Mouse (Mus musculus): ENCODE measurements around the gene Plau.

The Plau gene

DNA sequence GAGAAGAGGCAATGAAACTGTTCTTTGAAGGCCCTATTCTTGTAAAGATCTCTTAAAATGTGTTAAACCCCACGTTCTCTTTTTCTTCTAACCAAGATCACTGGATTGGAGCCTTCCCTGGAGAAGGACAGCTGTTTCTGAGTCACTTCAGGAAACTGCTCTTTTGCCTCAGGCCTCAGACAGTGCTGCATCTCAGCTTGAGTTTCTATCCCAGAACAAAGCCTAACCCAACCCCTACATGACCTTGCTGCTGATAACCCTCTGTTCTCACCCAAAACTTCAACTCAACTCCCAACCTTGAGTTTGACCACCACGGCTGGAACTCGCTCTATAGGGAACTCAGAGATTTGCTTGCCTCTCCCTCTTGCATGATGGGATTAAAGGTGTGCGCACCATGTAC lies 27.1 kb upstream of the Plau start:
- DNase-seq, result no peak

DNA sequence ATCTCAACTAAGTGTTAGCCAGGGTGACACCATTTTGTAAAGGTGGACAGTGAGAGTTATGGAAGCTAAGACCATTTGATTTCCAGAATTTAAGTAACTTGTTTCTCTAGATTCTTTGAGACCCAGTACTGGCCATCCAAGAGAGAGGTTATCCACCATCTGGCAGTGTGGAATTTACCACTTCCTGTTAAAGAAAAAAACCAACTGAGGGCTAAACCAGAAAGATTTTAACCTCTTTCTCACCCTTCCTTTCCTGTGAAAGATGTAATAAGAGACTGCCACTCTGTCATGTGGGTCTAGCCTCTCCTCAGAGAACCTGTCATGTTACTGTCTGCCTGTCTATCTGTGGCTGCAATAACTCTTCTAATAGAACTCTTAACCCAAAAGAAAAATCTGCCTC lies 26.6 kb upstream of the Plau start:
- DNase-seq, result no peak

DNA sequence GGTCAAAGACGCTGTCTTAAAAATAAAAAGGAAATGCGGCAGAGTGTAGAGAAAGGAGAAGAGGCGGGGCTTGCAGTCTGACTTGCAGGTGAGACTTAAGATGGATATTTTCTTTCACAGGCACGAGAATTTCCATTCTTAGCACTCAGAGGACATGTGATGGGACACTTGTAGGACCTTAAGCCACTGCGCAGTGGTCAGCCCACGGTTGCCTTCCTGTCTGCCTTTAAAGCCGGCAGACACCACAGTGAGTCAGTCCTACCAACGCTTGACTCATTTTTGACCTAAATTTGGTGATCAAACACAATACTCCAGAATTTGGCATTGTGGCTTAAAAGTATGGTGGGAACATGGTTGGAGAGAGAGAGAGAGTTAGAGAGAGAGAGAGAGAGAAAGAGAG lies 25.2 kb upstream of the Plau start:
- no peak for DNase-seq

DNA sequence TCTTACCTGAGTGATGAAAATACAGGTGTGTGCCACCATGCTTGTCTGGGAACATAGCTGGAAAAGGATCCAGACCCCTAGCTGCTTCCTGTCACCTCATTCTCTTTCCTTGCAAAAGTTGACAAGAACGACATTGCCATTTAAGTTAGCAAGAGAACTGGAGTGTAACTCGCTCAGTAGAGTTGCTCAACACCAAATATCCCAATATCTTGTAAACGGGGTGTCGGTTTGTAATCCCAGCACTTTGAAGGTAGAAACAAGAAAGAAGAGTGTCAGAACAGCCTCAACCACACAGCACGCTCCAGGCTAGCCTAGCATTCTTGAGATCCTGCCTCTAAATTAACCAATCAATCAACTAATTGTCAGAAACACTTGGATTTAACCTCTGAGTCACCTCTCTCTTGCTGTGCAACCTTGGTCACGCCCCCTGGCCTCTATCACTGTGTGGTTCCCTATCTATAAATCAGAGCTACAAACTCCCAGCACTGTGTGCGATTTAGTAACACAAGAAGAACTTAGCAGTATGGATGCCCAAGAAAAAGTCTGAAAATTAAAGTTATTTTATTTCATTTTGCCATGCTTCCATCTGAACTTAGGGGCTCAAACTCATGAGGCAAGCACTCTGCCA lies 24.6 kb upstream of the Plau start:
- DNase-seq, result no peak

DNA sequence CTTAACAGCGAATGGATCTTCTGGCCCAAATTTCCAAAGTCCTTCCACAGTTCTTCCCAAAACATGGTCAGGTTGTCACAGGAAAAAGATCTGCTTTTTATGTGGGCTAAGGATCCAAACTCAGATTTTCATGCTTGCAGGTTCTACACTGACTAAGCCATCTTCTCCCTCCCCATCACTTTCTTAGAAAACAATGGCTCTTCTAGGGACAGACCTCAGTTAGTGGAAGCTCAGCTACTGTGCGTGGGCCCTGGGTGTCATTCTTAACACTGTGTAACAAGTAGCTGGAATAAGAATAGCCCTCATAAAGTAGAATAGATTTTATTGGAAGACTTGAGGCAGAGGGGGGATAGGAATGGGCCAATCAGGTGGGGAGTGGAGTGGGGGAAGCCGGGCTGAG lies 21.0 kb upstream of the Plau start:
- no peak for DNase-seq

DNA sequence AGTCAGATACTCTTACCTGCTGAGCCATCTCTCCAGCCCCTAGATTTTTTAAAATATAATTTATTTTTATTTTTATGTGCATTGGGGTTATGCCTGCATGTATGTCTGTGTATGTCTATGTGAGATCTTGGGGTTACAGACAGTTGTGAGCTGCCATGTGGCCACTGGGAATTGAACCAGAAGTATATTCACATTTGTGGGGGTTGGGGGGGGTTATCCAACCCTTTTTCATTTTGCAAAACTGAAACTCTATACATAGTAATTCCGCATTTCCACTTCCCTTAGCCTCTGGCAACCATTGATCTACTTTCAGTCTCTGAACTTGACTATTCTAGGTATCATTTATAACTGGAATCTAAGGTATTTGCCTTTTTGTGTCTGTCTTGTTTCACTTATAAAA lies 11.9 kb upstream of the Plau start:
- DNase-seq, result no peak

DNA sequence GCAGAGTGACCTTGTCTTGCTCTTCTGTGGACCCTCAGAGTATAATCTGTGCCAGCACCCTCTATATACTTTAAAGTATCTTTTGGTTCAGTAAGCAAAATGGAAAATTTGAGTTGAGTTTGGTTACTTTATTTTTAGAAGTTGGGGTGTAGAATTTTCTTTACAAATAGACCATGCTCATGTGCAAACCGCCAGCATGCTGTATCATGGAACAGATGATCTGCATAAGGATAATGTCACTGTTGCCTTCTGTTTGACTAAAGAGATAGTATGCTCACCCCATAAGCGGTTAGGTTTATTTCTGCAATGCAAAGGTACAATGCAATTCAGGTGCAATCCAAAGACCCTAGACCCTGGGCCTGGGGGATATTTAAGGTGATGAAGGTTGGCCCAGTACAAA lies 10.9 kb upstream of the Plau start:
- no peak for DNase-seq

DNA sequence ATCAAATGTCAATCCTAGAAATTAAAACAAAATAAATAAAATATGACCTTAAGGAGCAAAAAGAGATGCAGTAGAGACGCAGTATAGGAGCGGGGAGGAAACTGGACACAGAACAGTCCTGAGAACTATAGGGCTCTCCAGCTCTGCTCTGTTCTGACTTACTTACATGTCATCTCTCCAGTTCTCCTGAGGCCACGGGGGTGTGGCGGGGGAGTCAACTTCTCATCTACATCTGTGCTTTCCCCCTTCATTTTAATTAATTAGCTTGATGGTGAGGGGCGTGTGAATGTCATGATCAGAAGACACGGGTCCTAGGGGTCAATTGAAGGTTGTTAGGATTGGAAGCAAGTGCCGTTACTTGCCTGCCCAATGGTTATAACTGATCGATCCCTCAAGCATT lies 9.4 kb upstream of the Plau start:
- no peak for DNase-seq

DNA sequence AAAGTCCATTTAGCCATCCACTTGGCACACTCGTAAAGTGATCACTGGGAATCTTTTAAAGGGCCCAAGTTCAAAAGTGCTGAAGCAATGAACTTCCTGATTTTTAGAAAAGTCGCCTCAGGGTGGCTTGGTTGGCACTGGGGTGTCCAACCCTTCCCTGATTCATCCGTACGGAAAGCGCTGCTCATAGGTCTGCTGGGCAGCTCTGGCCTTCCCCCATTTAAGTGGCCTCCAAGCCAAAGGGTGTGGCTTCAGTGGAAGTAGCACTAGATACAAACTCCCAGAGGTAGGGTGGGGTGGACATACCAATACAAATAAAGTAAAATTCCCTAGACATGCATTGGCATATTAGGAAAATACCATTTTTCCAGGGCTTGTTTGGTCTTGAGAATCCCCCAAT lies 9.0 kb upstream of the Plau start:
- no peak for DNase-seq

DNA sequence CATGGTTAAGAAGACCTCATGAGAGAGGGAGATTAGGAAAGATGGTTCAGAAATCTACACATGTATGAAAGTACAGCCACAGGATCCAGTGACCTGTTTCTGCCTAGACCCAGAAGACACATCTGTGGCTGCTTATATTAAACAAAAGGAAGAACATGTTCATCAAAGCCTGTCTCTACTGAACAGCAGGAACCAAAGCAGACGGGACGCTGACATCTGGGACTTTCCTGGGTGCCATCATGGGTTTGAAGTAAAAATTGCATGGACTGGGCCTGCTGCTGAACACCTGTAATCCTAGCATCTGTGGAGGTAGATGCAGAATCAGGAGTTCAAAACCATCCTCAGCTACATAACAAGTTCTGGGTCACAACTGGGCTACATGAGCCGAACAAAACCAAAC lies 7.9 kb upstream of the Plau start:
- DNase-seq, result no peak

DNA sequence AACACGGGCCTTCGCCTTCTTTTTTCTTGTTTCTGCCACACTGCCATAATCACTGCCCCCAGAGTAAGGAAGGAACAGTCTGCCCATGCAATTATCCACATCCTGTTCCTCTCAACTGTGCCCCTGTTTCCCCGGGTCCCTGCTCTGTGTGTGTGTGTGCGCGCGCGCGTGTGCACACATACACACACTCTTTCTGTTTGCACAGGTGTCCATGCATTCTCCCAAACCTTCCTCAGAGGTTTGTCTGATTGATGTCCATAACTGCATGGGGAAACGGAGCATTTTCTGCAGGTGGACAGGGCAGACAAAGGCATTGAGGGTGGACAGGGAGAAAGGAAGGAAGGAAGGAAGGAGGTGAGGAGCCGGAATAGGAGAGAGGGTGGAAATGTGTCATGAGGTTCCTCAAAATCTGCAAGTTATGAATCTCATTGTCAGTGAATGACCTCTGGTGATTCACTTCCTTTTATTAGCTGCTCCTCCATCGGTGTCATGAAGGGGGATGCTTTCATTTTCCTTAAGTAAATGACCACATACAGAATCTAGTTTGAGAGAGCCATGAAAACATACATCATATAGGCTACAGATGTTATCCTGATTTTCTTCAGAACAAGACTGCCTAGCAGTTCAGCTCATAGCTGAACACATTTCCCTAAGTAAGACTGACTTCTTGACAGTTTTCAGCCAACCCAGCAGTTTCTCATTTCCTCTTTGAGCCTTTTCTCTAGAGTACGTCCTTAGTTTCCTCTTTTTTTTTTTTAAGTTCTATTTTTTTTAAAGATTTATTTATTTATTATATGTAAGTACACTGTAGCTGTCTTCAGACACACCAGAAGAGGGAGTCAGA lies 6.7 kb upstream of the Plau start:
- DNase-seq, result no peak

DNA sequence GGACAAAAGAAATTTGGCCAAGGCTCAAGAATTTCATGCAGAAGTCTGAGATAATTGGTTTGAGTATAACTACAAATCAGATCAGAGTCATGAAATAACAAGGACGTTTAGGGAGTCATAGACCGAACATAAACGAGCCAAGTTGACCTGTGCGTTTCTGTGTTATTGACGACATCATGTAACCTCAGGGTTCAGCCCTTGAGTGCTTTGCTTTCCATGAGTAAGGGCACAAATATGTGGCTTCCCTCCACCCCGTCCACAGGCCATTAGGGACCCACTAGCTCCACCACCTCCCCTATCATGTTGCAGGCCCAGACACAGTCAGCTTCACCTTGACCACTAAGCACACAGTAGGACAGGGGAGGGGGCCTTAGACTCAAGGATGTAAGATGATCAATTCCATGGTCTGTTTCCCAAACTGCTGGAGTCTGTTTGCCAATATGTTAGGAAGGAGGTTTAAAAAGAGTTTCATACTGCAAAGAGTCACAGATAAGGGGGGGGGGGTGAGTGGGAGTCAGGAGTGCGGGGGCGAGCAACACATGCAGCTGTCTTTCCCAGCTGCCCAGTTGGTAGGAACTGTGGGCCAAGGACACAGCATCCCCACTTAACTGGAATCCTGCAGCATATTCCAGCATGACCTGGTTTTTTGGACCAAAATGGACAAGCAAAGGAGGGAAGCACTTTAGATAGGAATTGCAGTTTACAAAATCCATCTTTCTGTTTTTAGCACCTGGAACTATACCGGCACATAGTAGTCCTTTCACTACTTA lies 5.1 kb upstream of the Plau start:
- DNase-seq, result no peak

DNA sequence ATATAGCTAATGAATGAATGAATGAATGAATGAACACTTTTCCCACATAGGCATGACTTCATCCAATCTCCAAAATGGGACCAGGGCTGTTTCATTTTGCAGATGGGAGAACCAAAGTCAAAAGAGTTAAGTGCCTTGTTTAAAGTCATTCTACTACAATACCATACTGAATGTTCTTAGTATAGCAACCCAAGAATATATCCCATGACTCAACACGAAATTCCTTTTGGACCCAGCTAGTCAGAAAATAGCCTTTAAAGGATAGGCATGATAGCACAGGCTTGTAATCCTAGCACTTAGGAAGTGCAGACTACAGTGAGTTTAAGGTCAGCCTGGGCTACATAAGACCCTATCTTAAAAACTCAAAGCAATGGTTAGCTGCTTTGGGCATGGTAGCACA lies 4.5 kb upstream of the Plau start:
- no peak for DNase-seq

DNA sequence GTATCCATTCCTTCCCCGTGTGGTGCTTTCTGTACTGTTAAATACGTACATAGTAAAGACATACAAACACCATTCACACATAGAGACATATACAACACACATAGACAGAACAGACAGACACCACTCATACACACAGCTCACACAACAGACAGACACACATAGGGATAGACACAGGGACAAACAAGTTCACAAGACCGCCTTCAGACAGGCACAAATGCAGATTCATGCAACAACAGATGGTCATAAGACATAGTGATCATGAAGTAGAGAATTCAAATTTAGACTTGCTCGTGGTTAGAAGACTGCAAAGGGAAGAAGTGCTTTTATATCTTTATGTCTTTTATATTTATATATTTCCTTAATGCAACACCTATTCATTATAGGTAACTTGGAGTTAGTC lies 2.9 kb upstream of the Plau start:
- no peak for DNase-seq

DNA sequence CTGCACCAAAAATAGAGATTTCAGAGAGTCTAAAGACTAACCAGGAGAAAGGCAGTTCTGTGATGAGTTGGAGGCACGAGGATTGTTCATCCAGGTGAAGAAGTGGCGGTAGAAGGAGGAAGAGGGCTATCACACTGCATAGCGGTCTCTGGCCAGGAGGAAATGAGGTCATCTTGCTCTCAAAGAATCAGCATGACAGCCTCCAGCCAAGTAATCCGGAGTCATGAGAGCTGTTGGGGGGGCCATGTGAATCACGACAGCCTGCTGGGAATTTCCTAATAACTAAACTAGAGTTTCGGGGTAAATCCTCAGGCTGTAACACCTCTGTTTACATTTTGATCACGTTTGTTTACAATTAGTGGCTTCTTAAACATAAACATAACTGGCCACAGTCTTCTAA lies 2.3 kb upstream of the Plau start:
- DNase-seq, result no peak

DNA sequence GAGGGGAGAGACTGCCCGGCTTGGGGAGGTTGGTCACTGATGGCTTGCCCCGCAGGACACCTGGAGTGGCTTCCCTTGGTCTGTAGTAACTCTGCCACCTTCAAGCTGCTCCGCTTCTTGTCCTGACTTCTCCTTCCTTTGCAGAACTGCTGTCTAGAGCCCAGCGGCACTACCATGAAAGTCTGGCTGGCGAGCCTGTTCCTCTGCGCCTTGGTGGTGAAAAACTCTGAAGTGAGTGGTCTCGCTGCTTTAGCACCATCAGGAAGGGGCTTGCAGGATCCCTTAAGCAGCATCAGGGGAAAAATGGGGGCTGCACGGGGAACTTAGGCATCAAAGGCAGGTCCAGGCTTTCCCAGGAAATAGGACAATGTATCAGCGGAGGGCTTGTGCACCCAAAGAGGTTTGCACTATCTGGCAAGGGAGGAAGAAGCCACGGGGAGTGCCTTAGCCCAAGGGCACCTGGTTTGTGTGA lies 481 bp downstream of the Plau start:
- no peak for DNase-seq

DNA sequence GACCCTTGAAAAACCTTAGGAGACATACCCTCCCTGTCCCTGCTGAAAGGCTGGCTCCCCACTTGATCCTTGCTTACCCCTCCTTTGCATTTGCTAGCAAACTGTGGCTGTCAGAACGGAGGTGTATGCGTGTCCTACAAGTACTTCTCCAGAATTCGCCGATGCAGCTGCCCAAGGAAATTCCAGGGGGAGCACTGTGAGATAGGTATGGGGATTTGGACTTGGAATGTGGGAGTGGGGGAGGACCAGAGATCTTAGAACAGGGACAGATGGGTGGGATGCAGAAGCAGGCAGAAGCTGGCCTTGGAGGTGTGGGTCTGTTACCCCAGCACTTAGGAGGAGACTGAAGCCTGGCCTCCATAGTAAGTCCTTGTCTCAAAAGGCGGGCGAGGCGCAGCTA lies 1.2 kb downstream of the Plau start:
- no peak for DNase-seq

DNA sequence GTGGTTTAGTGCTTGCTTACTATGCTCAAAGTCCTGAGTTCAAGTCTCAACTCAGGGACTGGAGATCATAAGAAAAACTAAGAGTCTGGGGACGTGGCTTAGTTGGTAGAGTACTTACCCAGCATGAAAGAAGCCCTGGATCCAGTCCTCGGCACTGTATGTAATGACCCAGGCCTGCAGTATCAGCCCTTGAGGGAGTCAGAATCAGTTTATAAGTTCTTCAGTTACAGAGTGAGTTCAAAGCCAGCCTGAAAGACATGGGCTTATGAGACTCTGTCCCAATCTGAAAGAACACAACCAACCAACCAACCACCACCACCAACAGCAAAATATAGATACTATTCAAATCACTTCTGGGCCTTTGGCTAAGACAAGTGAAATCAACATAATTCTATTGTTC lies 5.1 kb downstream of the Plau start:
- no peak for DNase-seq

DNA sequence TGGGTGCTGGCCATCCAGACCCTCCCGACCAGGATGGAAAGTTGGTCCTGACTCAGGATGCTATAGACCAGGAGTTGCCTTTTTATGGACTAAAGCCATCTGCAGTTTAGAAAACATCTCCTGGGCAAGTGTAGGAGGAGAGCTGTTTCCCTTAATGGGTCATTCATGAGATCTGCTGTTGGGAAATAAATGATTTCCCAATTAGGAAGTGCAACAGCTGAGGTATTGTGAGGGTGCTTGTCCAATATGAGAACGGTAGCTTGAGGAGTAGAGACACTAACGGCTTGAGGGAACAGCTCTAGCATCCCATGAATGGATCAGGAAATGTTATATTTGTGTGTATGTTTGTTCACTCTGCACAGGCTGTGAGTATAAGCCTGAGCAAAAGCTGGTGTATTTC lies 6.2 kb downstream of the Plau start:
- no peak for DNase-seq

DNA sequence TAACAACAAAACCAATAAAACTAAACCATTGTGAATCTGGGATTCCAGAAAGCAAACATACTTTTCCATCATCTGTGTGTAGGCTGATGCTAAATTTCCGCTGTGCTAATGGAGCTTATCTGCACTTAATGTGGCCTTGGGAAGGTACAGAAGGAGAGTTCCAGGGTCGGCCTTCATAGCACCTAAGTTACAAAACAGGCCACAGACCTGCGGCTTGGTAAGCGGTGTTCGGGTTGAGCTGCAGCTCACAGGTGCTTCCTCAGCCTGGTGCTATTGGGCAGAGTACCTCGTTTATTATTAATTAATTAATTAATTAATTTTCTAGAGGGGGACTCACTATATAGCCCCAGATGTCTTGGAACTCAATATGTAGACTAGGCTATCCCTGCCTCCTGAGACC lies 7.7 kb downstream of the Plau start:
- DNase-seq, result no peak

DNA sequence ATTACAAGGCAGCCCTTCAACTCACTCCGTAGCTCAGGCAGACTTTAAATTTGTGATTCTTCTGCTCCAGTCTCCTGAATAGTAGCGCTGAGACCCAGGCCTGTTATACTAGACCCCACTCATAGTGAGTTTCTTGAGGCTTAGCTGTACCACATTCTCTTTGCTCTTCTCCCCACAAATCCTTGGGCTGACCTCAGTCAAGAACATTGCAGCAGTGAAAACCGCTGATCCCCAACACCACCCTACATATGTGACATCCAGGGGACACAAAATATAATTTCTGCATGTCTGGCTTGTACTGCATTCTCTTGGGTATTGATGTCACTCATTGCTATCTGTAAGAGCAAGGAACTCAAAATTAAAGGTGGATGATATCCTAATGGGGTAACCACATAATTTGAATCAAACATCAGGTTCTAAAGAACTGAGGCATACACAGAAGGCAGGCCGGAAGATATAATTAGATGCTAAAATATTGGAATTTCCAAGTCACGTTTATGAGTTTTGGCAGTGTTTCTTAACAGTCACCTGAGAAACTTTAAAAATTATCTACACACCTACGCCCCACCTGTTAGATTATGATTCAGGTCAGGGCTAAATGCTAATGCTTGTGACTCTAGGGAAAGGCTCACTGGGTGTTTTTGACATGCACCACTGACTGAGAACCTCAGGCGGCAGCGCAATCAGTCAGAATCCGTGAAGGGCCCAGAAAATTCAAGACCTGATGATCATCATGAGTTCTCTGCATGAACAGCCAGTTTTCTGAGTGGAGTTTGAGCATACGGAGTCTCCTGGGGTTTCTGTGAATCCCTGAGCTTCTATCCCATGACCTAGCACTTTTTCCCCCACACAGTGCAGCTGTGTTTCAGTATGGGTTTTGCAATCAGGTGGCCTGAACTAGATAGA lies 8.5 kb downstream of the Plau start:
- no peak for DNase-seq

DNA sequence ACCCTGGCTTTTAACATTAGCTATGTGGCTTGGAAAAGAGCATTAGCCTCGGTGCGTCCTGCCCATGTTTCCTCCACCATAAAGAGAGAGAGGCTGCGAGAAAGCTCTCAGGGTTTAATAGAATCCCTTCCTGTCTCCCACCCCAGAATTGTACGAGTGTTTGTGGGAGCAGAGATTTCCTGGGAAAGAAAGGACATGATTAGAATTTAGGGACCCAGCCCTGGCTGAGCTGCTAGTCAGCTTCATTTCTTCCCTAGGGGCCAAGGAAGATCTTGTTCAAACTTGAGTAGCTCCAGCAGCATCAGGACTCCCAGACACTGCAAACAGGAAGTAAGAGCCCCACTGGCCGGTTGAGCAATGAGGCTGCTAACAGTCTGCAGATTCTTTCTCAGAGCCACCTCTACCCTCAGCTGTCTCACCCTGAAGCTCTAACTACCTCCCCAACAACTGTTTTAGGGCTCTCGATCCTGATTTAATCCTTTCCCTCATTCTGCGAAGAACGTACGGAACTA lies 9.2 kb downstream of the Plau start:
- DNase-seq, result peak; percentile 44

DNA sequence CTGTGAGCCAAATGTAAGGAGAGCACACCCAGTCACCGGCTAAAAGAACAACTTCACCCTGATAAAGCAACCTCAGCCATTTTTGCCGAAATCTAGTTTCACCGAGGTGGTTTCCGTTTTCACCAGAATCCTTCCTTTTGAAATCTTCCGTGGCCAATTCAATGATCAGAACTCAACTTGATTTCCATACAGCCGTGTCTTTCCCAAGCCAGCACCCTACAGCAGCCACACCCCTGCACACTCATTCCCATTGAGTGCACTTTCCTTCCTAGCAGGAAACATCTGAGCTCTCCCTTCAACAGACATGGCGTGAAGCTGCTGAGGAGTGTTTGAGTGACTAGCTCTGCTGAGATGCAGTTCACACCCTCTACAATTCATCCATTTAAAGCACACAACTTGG lies 9.8 kb downstream of the Plau start:
- DNase-seq, result no peak
